Mouse (Mus musculus) regulatory T cell (primary cell): ENCODE results near the gene Zfp109.
"Not testable (repeated sequence)": the region's sequence is repeated elsewhere in the genome, so short reads cannot be mapped to it uniquely, and the experiment has no call there.

Source experiments
- in situ Hi-C: fragments of 300-600 bp; cut with MboI, MseI; formaldehyde crosslinking; loops from one replicate; pipeline ENCODE4 v1.15.1; 2025; ENCODE audit warnings: high pct_unique_total_duplicates

Gene Zfp109

DNA sequence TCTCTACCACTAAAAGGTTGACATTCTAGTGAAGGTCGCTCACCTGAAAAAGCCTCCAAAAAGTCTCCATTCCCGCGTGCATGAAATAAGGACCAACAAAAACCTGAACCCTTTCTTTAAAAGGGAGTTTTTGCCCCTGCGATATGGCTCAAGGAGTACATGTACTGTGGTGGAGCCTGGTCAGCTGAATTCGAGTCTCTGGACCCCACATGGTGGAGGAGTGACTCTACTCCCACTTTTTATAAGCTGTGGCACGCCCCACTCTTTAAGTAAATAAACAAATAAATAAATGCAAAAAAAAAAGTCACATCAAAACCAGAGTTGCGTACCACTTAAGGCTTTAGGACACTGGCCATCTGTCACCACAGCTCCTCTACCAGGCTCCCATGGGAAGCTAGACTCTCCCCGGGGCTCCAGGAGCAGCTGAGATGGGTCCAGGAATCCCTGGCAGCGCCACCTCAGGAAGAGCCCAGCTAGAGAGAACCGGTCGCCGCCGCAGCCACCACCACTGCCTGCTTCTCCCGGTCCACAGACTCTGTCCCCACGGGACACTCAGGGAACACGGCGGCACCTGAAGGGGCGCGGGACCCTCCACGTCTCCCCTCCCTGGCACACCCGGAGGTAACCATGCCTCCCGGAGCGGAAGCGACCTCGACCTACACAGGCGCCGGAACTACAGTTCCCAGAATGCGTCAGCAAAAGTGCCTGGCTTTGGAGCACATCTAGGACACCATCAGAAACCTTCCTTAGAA lies at the start of gene Zfp109:
Zfp109 (minus strand) TSS at position 521 of the 752 bp plus-strand sequence.
- in situ Hi-C loops, result no loop called here

DNA sequence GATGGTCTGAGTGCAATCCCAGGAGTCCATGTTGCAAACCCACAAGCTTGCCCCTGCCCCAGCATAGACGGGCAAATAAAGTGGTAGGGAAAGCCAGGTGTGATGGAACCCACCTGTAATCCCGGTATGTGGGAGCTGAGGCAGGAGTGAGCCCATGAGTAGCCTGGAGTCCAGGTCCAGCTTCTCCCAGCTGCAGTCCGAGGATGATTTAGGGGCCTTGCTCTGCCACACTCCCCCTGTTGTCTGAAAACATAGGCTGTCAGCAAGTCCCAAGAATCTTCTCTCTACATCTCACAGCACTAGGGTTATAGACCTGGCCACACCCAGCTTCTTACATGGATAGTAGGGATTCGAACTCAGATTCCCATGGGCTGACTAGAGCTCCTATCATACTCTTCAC lies 49.6 kb upstream of the Zfp109 start:
- in situ Hi-C loops, result loop anchor here (10.0 kb wide), 1 partner anchor 322 kb away; no protein-coding TSS in a partner anchor

DNA sequence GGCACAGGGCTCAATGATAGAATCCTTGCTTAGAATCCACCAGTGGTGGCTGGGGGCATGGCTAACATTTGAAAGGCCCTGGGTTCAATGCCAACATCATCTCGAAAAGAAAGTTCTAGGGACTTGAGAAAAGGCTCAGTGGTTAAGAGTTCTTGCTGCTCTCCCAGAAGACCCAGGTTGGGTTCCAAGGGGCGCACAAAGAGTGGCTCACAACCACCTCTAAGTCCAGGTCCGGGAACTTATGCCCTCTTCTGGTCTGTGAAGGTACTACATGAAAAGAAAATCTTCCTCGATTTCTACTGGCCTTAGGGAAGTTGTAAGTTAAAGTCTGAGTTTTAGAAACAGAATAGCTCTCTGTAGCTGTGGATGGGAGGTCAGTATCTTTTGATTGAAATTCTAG lies 48.7 kb upstream of the Zfp109 start:
- in situ Hi-C loops, result loop anchor here (10.0 kb wide), 1 partner anchor 321 kb away; no protein-coding TSS in a partner anchor

- in situ Hi-C loops, result loop anchor here (10.0 kb wide), 1 partner anchor 316 kb away; no protein-coding TSS in a partner anchor
These were observed 43.4 kb upstream of the Zfp109 start for GRCm38 (mm10) chr7:24280858-24281145.

DNA sequence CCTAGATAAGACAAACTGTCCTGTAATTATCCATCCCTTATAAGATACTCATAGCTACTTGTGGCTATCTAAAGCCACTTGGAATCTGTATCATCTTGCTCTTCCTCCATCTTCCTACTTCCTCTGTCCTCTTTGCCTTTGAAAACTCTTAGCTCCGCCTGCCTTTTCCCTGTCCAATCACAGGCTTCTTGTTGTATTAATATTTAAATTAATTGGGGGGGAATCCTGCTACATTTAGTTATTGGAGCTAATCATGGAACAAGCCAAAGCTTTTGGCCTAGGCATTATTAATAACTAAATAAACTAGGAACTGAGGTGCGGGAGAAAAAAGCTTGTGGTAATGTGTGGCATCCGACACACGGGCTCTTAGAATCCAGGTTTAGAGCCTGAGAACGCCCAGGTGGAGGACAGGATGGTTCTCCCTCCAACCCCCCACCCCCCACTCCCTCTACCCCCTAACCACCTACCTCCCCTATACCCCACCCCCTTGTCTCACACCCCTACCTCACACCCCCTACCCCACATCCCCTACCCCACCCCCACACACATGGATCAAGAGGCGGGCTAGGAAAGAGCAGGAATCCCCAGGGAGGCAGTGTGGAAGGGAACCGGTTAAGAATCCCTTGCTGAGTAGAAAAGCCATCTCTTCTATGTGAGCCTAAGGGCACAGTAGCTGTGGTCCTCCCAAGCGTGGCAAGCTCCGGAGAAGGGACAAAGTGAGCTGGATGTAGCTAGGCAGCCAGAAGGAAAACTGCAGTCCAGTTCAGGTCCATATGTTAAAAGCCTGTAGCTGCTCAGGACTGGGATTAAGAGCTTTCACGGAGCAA lies 42.9 kb upstream of the Zfp109 start:
- in situ Hi-C loops, result loop anchor here (10.0 kb wide), 1 partner anchor 315 kb away; no protein-coding TSS in a partner anchor

DNA sequence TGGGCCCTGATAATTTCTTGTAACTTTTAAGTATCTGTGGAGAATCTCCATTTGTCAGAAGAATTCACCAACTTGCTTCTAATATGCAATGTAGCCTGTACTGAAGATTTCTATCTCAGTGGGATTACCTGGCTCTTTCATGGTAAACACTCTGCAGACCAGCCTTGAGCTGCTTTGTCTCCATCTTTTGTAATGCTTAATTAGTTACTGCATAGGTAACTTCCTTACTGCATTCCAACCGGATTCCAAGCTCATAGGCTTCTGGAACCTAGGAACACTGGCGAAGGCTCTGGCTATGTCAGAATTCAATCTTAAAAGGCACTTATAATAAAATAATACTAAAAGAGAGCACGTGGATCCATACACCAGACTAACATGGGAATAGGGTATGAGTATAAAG lies 41.4 kb upstream of the Zfp109 start:
- in situ Hi-C loops, result not testable (repeated sequence)

DNA sequence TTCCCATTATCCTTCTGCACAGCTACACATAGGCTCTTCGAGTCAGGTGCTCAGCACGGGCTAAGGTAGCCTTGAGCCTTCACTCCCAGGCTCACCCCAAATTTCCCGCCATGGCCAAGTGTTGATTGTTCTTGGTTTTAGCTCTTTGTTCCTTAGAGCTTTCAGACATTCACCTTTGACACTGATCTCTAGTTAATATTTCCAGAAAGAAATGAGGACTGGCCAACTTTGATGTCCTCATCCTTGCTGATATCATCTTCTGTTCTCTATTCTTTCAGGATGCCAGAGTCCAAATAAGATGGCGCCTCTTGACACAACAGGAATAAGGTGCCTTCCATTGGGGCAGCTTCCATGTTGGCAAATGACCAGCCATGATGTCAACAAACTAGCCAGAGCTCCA lies 37.1 kb upstream of the Zfp109 start:
- in situ Hi-C loops, result no loop called here

DNA sequence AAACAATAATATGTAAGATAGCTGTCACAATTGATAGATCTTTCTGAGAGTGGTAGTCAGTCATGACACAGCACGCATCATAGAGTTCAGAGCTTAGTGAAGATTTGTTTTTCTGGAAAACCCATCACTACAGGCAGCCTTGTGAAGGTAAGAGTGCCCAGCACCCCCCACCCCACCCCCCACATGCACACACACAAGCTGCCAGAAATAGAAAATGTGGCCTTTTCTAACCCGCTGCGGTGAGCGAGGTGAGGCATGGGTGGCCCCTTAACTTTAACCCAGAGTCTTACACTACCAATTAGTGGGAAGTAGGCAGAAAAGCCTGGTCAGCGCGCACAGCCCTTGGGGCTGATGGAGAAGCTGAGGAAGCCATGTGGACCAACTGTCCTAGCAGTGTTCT lies 33.8 kb upstream of the Zfp109 start:
- in situ Hi-C loops, result no loop called here

- in situ Hi-C loops, result no loop called here
These were observed 32.9 kb upstream of the Zfp109 start, which contains the start of gene Zfp93 for GRCm38 (mm10) chr7:24270288-24270672. TSS of gene Zfp93 (plus strand) at chr7:24270420.

- in situ Hi-C loops, result no loop called here
These were observed 32.4 kb upstream of the Zfp109 start for GRCm38 (mm10) chr7:24269667-24270287.

GRCm38 (mm10) chr7:24269256-24269655 lies 31.9 kb upstream of the Zfp109 start:
- in situ Hi-C loops, result no loop called here

- in situ Hi-C loops, result no loop called here
These were observed 31.1 kb upstream of the Zfp109 start for GRCm38 (mm10) chr7:24268176-24269155.

- in situ Hi-C loops, result no loop called here
These were observed 22.6 kb upstream of the Zfp109 start for GRCm38 (mm10) chr7:24260000-24260312.

GRCm38 (mm10) chr7:24259306-24259999 lies 22.1 kb upstream of the Zfp109 start:
- in situ Hi-C loops, result no loop called here

- in situ Hi-C loops, result no loop called here
These were observed 17.5 kb upstream of the Zfp109 start, which contains the start of gene Zfp108 for GRCm38 (mm10) chr7:24254633-24255474. TSS of gene Zfp108 (plus strand) at chr7:24254794.

DNA sequence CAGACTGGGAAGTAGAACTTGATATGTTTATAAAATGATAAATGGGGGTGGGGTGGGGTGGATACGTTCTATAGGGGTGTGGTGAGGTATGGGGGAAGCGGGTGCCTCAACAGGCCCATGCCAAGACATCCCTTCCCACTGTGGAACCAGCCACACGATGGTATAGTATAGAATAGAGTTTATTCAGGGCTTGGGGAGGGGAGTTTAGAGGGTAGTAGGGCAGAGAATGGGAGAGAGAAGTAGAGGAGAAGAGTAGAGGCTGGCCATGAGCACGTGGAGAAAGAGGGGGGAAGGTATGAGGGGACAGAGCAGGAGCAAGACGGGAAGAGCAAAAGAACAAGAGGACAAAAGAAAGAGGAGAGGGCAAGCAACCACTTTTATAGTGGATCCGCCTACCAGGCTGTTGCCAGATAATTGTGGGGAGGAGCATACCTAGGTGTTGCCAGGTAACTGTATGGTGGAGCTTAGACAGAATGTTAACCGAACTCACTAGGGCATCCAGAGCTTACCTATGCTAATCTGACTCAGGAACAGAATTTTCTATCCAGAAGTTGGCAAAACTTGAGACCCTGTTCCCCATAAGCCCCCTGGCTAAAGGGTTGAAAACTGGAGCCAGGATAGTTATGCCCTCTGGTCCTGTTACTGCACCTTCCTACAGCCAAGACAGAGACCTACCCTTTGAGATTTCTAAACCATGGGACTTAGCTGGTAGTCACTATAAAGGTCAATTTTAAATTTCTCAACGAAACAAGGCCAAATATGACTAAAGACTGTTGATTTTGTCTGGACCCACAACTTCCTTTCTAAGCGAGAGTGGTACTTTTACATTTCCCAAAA lies 16.6 kb upstream of the Zfp109 start:
- in situ Hi-C loops, result no loop called here

GRCm38 (mm10) chr7:24211343-24211742 lies 26.0 kb downstream of the Zfp109 start, which contains the start of gene Zfp111:
TSS of gene Zfp111 (minus strand) at chr7:24211443.
- in situ Hi-C loops, result no loop called here

GRCm38 (mm10) chr7:24210296-24210695 lies 27.1 kb downstream of the Zfp109 start:
- in situ Hi-C loops, result no loop called here
